ENCODE assay signal across 8 mouse cellular contexts in genomic region chr14:60177614-60178570, GRCm38 (mm10). TPM values are rescaled to one million over a fixed set of nuclear protein-coding genes. Genes with fewer than 3 reads are reported as not detected.
DNase-seq lines count a peak whose midpoint lies in the region; ATAC-seq and TF ChIP-seq lines count a peak whose summit lies in the region.

No protein-coding gene starts in this region.

- WGBS in lung, embryonic 15.5 days, result 13% methylated on average over 36 of the region's 37 CpGs
- 22% methylated on average over 31 of the region's 37 CpGs for WGBS in forebrain, embryonic 11.5 days
- WGBS in midbrain, embryonic 13.5 days, result 19% methylated on average over 37 of the region's 37 CpGs

- peaks cover 10% of the 10 kb centered on the region for H3K4me1 ChIP-seq in lung, embryonic 15.5 days
- no peaks in the 10 kb centered on the region for H3K4me1 ChIP-seq in bone marrow macrophage, adult 2 months (ENCODE audit: control insufficient read depth, insufficient read depth, low read length)
- H3K4me1 ChIP-seq in forebrain, embryonic 11.5 days (replicated peaks; ENCODE audit: control insufficient read depth, insufficient read depth, low read length), result peaks cover 7% of the 10 kb centered on the region; the same call in 1 of the 2 replicates
- H3K4me1 ChIP-seq in midbrain, embryonic 13.5 days (replicated peaks), result peaks cover 19% of the 10 kb centered on the region

- no peaks in the 10 kb centered on the region for H3K9me3 ChIP-seq in lung, embryonic 15.5 days
- no peaks in the 10 kb centered on the region for H3K9me3 ChIP-seq in forebrain, embryonic 11.5 days (ENCODE audit: control insufficient read depth, low read length)
- no peaks in the 10 kb centered on the region for H3K9me3 ChIP-seq in midbrain, embryonic 13.5 days

- TF ChIP-seq POLR2A in bone marrow macrophage, adult 2 months (IDR thresholded peaks at IDR 0.05; ENCODE audit: borderline replicate concordance, low read depth, low read length), result no peak

- ATAC-seq in lung, embryonic 15.5 days (ENCODE audit: borderline replicate concordance, extremely low read depth, low FRiP score, low TSS enrichment), result no peak
- peak; percentile 66 for ATAC-seq in forebrain, embryonic 11.5 days (replicated peaks; ENCODE audit: low FRiP score)
- peak; percentile 76 for ATAC-seq in midbrain, embryonic 13.5 days
- no peak for ATAC-seq in inflammation-experienced regulatory T-cells, adult 6 months

- H3K9ac ChIP-seq in lung, embryonic 15.5 days, result peak overlapping the region; percentile 47
- peak overlapping the region; percentile 68 for H3K9ac ChIP-seq in forebrain, embryonic 11.5 days (ENCODE audit: low read length)
- H3K9ac ChIP-seq in midbrain, embryonic 13.5 days (replicated peaks), result peak overlapping the region; percentile 84

- peaks cover 40% of the 10 kb centered on the region for H3K27me3 ChIP-seq in lung, embryonic 15.5 days
- peaks cover 19% of the 10 kb centered on the region for H3K27me3 ChIP-seq in forebrain, embryonic 11.5 days (ENCODE audit: control insufficient read depth, insufficient read depth, low read length)
- peaks cover 34% of the 10 kb centered on the region for H3K27me3 ChIP-seq in midbrain, embryonic 13.5 days

- no peaks in the 10 kb centered on the region for H3K36me3 ChIP-seq in lung, embryonic 15.5 days
- H3K36me3 ChIP-seq in forebrain, embryonic 11.5 days (ENCODE audit: control insufficient read depth, insufficient read depth, low read length), result no peaks in the 10 kb centered on the region
- H3K36me3 ChIP-seq in midbrain, embryonic 13.5 days, result no peaks in the 10 kb centered on the region

- H3K4me3 ChIP-seq in lung, embryonic 15.5 days, result peak overlapping the region; percentile 63
- H3K4me3 ChIP-seq in bone marrow macrophage, adult 2 months (ENCODE audit: insufficient read depth, low read length), result peak overlapping the region; percentile 59
- peak overlapping the region; percentile 70 for H3K4me3 ChIP-seq in forebrain, embryonic 11.5 days (ENCODE audit: low read depth, low read length)
- H3K4me3 ChIP-seq in midbrain, embryonic 13.5 days (replicated peaks), result peak overlapping the region; percentile 75

- TF ChIP-seq CTCF in bone marrow macrophage, adult 2 months (IDR thresholded peaks at IDR 0.05; ENCODE audit: low read depth, low read length), result no peak

- H3K4me2 ChIP-seq in lung, embryonic 15.5 days, result peak overlapping the region; percentile 99
- peak overlapping the region; percentile 99 for H3K4me2 ChIP-seq in forebrain, embryonic 11.5 days (ENCODE audit: low read depth, low read length, severe bottlenecking)
- H3K4me2 ChIP-seq in midbrain, embryonic 13.5 days (replicated peaks), result peak overlapping the region; percentile 89

- DNase-seq in lung, adult 18-20 months, result no peak
- DNase-seq in forebrain, embryonic 11.5 days (ENCODE audit: low spot score), result peak; percentile 61
- DNase-seq in layer of hippocampus, adult 9-11 months, result peak; percentile 38
- no peak for DNase-seq in adrenal gland, postnatal 14 days

- no peak overlapping the region for H3K27ac ChIP-seq in lung, embryonic 15.5 days
- H3K27ac ChIP-seq in bone marrow macrophage, adult 2 months (ENCODE audit: insufficient read depth, low read depth, low read length), result no peak overlapping the region
- H3K27ac ChIP-seq in forebrain, embryonic 11.5 days (ENCODE audit: low read depth, low read length), result no peak overlapping the region
- H3K27ac ChIP-seq in midbrain, embryonic 13.5 days, result peak overlapping the region; percentile 80

RNA-seq across cellular contexts. Expression of gene Atp8a2, which starts 19.1 kb away (rescaled TPM):
- 1.5 and 1.8 TPM in 2 replicates for polyA plus RNA-seq in lung, embryonic 15.5 days (2015; fragmentation: Nextera tagmentation; extraction: Ambion mirVana)
- polyA plus RNA-seq in bone marrow macrophage, adult 2 months (2012; ENCODE audit: insufficient read depth, insufficient read length, missing spikeins), result 0.16 and 0.77 TPM in 2 replicates
- 4.9 and 6.8 TPM in 2 replicates for polyA plus RNA-seq in forebrain, embryonic 11.5 days (2014; fragmentation: Nextera tagmentation; extraction: Ambion mirVana)
- polyA plus RNA-seq in midbrain, embryonic 13.5 days (2015; fragmentation: Nextera tagmentation; extraction: Ambion mirVana), result 28.1 and 30.6 TPM in 2 replicates
- 0.82 and 2.3 TPM in 2 replicates for total RNA-seq in adrenal gland, postnatal 14 days (2021)
- 1 to 10 TPM in 2 of 3 experiments, under 1 TPM in 1; 0.57 to 2.9 (median 1.1) TPM for polyA plus RNA-seq in inflammation-experienced regulatory T-cells, adult 6 months (2017; shearing (Covaris generic))

Comparison
In these comparisons a context has a peak if more than half of its experiments do, and no peak if none do; other contexts are left out.
1. ATAC-seq: peak in forebrain, embryonic 11.5 days (single experiment) and midbrain, embryonic 13.5 days (single experiment); none in lung, embryonic 15.5 days (single experiment) and inflammation-experienced regulatory T-cells, adult 6 months (single experiment).
2. DNase-seq: peak in forebrain, embryonic 11.5 days (single experiment) and layer of hippocampus, adult 9-11 months (single experiment); none in lung, adult 18-20 months (0 of 2) and adrenal gland, postnatal 14 days (single experiment).
3. Peak in every context shown above with its lines, with median percentiles within 50 percentile points of each other: H3K4me2 ChIP-seq, H3K4me3 ChIP-seq and H3K9ac ChIP-seq.